Mouse (Mus musculus): ENCODE measurements around the gene Kcnj1.

GRCm38 (mm10) chr9:32443115-32443514 is 70.8 kb downstream of the Kcnj1 start:
- TF ChIP-seq CTCF (IDR thresholded peaks at IDR 0.05; ENCODE audit: extremely low read depth, insufficient read depth, insufficient read length, insufficient replicate concordance) (no peak), POLR2A (IDR thresholded peaks at IDR 0.05; ENCODE audit: low read depth, low read length) (no peak)
